Mouse (Mus musculus) urinary bladder, postnatal 0 days (tissue): ENCODE measurements around the gene Taco1. TPM values are rescaled to one million over a fixed set of nuclear protein-coding genes. Genes with fewer than 3 reads are reported as not detected.

ENCODE experiments used
- polyA plus RNA-seq: library from polyadenylated mRNA; unstranded; fragments of >200 nt; fragmentation: Nextera tagmentation; extraction: Ambion mirVana; gene quantifications from 2 replicates; pipeline ENCODE4 v1.2.1, GENCODE M21; 2015

The Taco1 gene
- polyA plus RNA-seq, result 5.8 TPM in 2 replicates

DNA sequence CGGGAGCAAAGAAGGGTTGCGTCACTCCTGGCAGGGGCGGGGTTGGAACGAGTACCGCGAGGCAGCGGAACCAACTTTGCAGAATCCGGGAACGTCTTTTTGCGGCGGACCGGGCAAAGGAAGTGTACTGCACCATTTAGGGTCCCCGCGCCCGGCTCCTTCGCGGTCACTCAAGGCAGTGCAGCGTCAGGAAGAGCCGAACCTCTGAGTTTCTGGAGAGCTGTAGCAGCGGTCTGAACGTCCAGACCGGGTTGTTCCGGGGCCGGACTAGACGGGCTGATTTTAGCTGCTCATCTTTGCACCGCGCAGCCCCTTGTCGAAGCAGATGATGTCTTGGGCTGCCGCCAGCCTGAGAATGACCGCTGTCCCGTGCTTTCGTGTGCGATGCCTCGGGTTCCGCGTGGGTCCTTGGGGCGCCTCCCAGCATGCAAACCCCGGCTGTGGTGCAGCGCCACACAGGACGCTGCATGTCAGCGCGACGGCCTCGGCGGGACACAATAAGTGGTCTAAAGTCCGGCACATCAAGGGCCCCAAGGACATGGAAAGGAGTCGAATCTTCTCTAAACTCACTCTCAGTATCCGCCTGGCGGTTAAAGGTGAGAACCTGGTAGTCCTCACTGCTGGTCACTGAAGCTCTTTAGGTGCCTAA lies at the start of gene Taco1:
Taco1 (plus strand) TSS at position 139 of the 649 bp plus-strand sequence.

DNA sequence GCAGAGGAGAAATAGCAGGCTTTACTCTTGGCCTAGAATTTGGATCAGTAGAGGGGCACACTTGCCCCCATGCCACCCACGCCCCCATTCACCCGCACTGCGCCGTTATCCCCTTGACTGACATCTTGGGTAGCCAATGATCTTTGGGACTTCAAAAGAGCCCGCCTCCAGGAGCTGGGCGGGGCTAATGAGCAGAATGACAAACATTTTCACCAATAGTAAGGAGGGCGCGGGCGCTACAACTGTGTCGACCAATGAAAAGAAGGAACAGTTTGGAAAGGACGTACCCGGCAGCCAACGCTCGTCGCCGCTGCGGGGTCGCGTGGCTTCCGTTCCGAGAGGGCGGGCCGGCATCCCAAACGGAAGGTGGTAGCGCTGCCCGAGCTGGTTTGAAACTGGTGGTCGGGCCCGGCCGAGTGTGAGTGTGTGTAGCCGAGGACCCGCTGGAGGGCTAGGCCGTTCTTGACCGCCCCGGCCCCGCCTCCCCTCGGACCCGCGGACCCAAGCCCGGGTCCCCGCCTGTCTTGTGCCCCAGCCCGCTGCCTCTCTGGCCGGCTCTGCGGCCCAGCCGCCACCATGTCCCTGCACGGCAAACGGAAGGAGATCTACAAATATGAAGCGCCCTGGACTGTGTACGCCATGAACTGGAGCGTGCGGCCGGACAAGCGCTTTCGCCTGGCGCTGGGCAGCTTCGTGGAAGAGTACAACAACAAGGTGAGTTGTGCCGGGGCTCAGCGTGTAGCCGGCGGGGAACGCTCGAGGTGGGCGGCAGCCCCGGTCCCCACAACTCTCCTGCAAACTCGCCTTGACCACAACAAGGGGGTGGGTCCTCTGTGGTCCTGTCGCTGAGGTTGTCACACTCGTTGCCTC lies 29.1 kb upstream of the Taco1 start, which contains the start of gene Dcaf7:
Dcaf7 (plus strand) TSS at position 325 of the 870 bp plus-strand sequence.

DNA sequence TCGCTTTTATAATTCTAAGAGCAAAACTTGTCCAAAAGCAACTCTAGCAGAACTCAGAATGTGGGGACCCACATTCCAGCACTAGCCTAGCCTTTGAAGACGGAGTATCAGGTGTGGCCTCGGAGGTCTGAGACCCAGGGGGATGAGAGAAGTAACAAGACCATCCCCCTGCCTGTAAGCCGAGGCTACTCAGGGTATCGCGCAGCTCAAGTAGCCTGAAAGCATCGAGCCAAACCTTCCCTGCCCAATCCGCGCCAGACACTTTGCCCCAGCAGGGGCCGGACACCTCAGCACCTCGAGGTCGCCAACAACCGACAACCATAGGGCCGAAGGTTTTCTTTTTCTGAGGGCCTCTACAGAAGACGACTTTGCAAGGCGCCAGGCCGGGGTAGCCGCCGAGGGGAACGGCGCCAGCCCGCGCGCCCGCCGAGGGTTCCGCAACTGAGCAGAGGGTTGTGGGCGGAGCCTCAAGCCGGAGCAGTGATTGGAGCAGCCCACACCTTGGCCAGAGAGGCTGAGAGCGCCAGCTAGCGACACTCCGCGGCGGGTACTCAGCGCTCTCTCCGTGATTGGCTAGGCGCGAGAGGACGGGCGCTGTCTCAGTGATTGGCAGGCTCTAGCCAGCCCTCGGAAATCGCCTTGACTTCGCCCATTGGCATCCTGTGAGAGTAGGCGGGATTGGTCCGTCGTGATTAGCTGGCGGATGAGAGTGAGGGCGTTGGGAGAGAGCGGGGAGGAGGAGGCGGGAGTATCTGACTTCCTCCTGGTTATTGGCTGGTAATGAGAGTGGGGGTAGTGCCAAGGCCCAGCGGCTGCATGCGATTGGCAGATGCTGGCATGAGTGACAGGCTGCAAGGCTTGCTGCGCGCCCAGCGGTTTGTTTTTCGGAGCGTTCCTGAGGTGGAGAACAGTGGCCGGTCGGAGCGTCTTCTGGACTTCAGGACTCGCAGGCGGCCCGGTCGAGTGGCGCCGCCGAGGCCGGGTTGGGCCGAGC lies 18.1 kb downstream of the Taco1 start, which contains the start of gene Map3k3:
Map3k3 (plus strand) TSS at position 906 of the 994 bp plus-strand sequence.

Other genes with a start within 250 kb of the Taco1 start
- 28.5 and 28.6 TPM in 2 replicates for gene Cyb561, start 112.7 kb upstream of the Taco1 start, polyA plus RNA-seq
- gene Ace, start 98.1 kb upstream of the Taco1 start, polyA plus RNA-seq, result 2.3 TPM in 2 replicates
- gene Ace3, start 71.4 kb upstream of the Taco1 start, polyA plus RNA-seq, result not detected in 2 replicates
- gene Kcnh6, start 57.9 kb upstream of the Taco1 start, polyA plus RNA-seq, result 0.07 TPM in 1 of 2 replicates, not detected in the other
- 21.1 and 23.4 TPM in 2 replicates for gene Dcaf7, start 29.2 kb upstream of the Taco1 start, polyA plus RNA-seq
- 12.8 and 14.9 TPM in 2 replicates for gene Map3k3, start 18.6 kb downstream of the Taco1 start, polyA plus RNA-seq
- not detected in 2 replicates for gene Gm10840, start 94.8 kb downstream of the Taco1 start, polyA plus RNA-seq
- 30.1 and 32.3 TPM in 2 replicates for gene Limd2, start 94.8 kb downstream of the Taco1 start, polyA plus RNA-seq
- 11.3 and 13.3 TPM in 2 replicates for gene Strada, start 136.1 kb downstream of the Taco1 start, polyA plus RNA-seq
- gene Ccdc47, start 150.3 kb downstream of the Taco1 start, polyA plus RNA-seq, result 51.0 and 54.6 TPM in 2 replicates
- gene Ddx42, start 150.9 kb downstream of the Taco1 start, polyA plus RNA-seq, result 30.4 and 34.3 TPM in 2 replicates
- gene Ftsj3, start 190.0 kb downstream of the Taco1 start, polyA plus RNA-seq, result 27.5 and 29.8 TPM in 2 replicates
- gene Psmc5, start 190.1 kb downstream of the Taco1 start, polyA plus RNA-seq, result 177 and 179 TPM in 2 replicates
- gene Smarcd2, start 206.9 kb downstream of the Taco1 start, polyA plus RNA-seq, result 31.7 and 32.2 TPM in 2 replicates
- 0.06 TPM in 1 of 2 replicates, not detected in the other for gene Tcam1, start 210.6 kb downstream of the Taco1 start, polyA plus RNA-seq
- not detected in 2 replicates for gene Gh, start 235.8 kb downstream of the Taco1 start, polyA plus RNA-seq
- gene Cd79b, start 248.7 kb downstream of the Taco1 start, polyA plus RNA-seq, result 1.1 and 1.5 TPM in 2 replicates